Mouse (Mus musculus) stomach, embryonic 14.5 days (tissue): ENCODE data around the gene Fzd10. TPM values are rescaled to one million over a fixed set of nuclear protein-coding genes. Genes with fewer than 3 reads are reported as not detected.

Experiments
- ATAC-seq: fragments of 200-750 bp; cut with Nextera tagmentation; 2 replicates; pipeline ENCODE4 v1.8.0; 2017; ENCODE audit warnings: low read depth, moderate TSS enrichment; ENCODE audit not compliant: insufficient number of reproducible peaks, insufficient read depth, low FRiP score
- H3K27ac ChIP-seq: fragments of 300-500 bp; sonication (generic); 2 replicates; pipeline ENCODE4 v1.5.1; 2014; ENCODE audit warnings: mild to moderate bottlenecking, low read length, moderate library complexity, mixed read lengths
- H3K27me3 ChIP-seq: fragments of 300-500 bp; sonication (generic); 2 replicates; pipeline ENCODE4 v1.6.1; 2014; ENCODE audit warnings: low read length, control low read depth, mixed read lengths; ENCODE audit not compliant: control insufficient read depth, insufficient read depth
- H3K36me3 ChIP-seq: fragments of 300-500 bp; sonication (generic); 2 replicates; pipeline ENCODE4 v1.6.1; 2014; ENCODE audit warnings: mild to moderate bottlenecking, control low read depth, low read length, moderate library complexity, mixed read lengths; ENCODE audit not compliant: control insufficient read depth, insufficient read depth
- H3K4me1 ChIP-seq: fragments of 300-500 bp; sonication (generic); 2 replicates; pipeline ENCODE4 v1.6.1; 2014; ENCODE audit warnings: low read length, control low read depth, mixed read lengths; ENCODE audit not compliant: control insufficient read depth, insufficient read depth
- H3K4me2 ChIP-seq: fragments of 300-500 bp; sonication (generic); replicated peaks from 2 replicates; pipeline ENCODE4 v1.6.1; 2014; ENCODE audit warnings: low read depth, low read length, control low read depth
- H3K4me3 ChIP-seq: fragments of 300-500 bp; sonication (generic); 2 replicates; pipeline ENCODE4 v1.5.1; 2014; ENCODE audit warnings: low read depth, low read length, control low read depth
- H3K9ac ChIP-seq: fragments of 300-500 bp; sonication (generic); replicated peaks from 2 replicates; pipeline ENCODE4 v1.6.1; 2014; ENCODE audit warnings: low read depth, mild to moderate bottlenecking, control low read depth, low read length, moderate library complexity, mixed read lengths
- H3K9me3 ChIP-seq: fragments of 300-500 bp; sonication (generic); 2 replicates; pipeline ENCODE4 v1.6.1; 2016; ENCODE audit warnings: low read depth, low read length, control low read depth; ENCODE audit not compliant: control insufficient read depth
- WGBS: fragments of 180-500 bp; shearing (Covaris S2); extraction: QIAGEN DNeasy Blood & Tissue Kit; methylation state at CpG from one replicate; pipeline ENCODE4 v1.1.7; 2014; 5-methylcytosine and 5-hydroxymethylcytosine counted together
- polyA plus RNA-seq: library from polyadenylated mRNA; unstranded; fragments of >200 nt; fragmentation: Nextera tagmentation; extraction: Ambion mirVana; gene quantifications from 2 replicates; pipeline ENCODE4 v1.2.1, GENCODE M21; 2014

Gene Fzd10
- polyA plus RNA-seq, 1 experiment from 2014 or later, result 1.9 TPM

DNA sequence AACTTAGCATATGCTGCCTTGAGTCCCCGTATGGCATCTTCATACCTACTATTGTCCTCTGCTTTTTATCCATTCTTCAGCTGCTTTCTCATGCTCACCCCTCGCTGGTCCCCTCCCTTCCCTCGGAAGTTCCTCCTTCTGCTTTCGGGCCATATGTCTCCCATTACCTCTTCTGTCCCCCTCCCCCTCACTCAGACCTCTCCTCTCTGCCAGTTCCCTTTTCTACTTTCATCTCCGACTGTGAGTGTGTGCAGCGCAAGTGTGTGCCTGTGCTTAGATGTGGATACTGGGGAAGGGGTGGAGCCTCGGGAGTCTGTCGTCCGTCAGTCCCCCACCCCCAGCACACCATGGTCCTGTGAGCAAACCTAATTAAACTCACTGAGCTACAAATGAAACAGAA is 17.0 kb downstream of the Fzd10 start:
- Histone ChIP-seq H3K27ac (no peak overlapping the region), H3K9me3 (no peaks in the 10 kb centered on the region), H3K4me2 (peak overlapping the region; percentile 26), H3K27me3 (no peaks in the 10 kb centered on the region), H3K9ac (no peak overlapping the region), H3K4me1 (0 out of 2 replicates have a peak, but pooled peaks cover 4% of the 10 kb centered on the region), H3K36me3 (no peaks in the 10 kb centered on the region), H3K4me3 (no peak overlapping the region)
- peak; percentile 62; the same call in 1 of the 2 replicates for ATAC-seq
- WGBS, result 3% methylated on average over 9 of the region's 9 CpGs

DNA sequence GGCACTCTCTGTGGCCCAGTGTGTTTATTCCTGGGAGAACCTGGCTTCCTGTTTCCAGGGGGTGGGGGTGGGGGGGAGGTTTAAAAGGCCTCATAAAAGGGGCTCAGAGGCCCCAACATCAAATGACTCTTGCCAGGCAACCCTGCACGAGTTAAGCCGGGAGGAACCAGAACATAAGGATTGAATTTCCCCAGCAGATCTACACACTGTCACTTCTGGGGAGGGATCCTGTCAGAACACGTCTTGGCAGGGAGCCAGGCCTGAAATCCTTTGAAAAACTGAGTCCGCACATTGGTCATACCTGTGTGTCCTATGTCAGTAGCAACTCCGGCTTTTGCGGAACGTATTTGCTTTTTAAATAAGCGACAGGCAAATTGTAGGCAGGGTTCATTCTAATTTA is 19.3 kb downstream of the Fzd10 start:
- H3K4me2 ChIP-seq, result no peak overlapping the region
- 26% methylated on average over 8 of the region's 8 CpGs for WGBS
- H3K4me3 ChIP-seq, result no peak overlapping the region
- H3K36me3 ChIP-seq, result no peaks in the 10 kb centered on the region
- no peak overlapping the region; the same call in 1 of the 2 replicates for H3K27ac ChIP-seq
- 0 out of 2 replicates have a peak, but pooled peaks cover 4% of the 10 kb centered on the region for H3K4me1 ChIP-seq
- no peak for ATAC-seq
- H3K9ac ChIP-seq, result no peak overlapping the region
- H3K27me3 ChIP-seq, result no peaks in the 10 kb centered on the region
- H3K9me3 ChIP-seq, result no peaks in the 10 kb centered on the region

DNA sequence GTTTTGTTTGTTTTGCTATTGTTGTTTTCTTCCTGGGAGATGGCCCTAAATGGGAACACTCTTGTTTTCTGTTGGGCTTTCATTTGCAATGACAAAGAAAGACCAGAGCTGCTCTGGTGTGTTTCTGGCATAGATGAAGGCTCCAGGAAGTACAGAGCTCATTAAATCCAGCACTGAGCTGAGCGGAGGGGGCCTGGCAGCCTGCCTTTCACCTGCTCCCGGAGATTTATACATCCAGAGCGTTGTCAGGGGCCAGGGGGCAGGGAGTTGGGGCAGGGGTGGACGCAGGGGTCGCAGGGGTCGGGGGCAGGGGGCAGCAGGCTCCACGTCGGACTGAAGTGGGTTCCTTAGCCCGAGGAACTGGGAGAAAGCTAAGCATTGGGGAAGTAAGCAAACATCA is 19.8 kb downstream of the Fzd10 start:
- Histone ChIP-seq H3K9ac (no peak overlapping the region), H3K4me2 (0 out of 2 replicates have a peak overlapping the region, but pooled peaks have one; percentile 20), H3K4me1 (0 out of 2 replicates have a peak, but pooled peaks cover 4% of the 10 kb centered on the region), H3K4me3 (no peak overlapping the region), H3K9me3 (no peaks in the 10 kb centered on the region), H3K36me3 (no peaks in the 10 kb centered on the region), H3K27ac (peak overlapping the region; percentile 61; the same call in 1 of the 2 replicates), H3K27me3 (no peaks in the 10 kb centered on the region)
- ATAC-seq, result no peak
- 3% methylated on average over 9 of the region's 9 CpGs for WGBS

DNA sequence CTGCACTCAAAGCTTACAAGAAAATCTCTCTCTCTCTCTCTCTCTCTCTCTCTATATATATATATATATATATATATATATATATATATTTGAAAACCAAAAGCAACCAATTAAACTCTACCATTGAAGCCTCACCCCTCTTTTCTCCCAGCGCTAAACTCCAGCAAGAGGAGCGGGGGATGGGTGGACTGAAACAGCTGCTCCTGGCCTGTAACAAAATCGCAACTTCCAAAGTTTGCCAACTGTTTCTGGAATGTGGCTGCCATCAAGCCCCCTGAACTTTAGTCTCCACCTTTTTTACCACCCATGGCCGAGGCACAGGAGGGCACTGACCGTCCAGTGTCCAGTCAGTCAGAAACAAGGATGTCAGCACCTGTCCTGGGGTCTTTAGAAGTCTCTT is 27.1 kb downstream of the Fzd10 start:
- H3K4me3 ChIP-seq, result no peak overlapping the region
- 50% methylated on average over 5 of the region's 5 CpGs for WGBS
- no peaks in the 10 kb centered on the region for H3K9me3 ChIP-seq
- no peak overlapping the region for H3K9ac ChIP-seq
- H3K27me3 ChIP-seq, result no peaks in the 10 kb centered on the region
- no peak for ATAC-seq
- no peak overlapping the region for H3K27ac ChIP-seq
- H3K4me1 ChIP-seq, result no peaks in the 10 kb centered on the region
- H3K4me2 ChIP-seq, result no peak overlapping the region
- H3K36me3 ChIP-seq, result no peaks in the 10 kb centered on the region

DNA sequence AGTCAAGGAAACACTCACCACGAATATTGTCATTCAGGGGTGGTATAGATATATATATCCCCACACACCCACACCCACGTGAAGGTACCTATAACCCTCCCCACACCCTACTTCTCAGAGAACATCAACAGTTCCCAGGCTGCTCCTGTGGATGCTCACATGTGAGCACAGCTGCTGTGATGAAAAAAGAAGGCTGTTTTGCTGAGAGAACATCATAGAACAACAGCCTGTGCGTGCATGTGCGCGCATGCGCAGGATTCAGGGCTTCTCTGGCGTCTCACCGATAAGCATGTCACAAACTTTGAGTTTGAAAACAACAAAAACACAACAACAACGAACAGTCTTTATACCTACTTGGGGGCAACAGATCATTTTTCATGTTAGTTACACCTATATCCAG is 36.0 kb downstream of the Fzd10 start:
- Histone ChIP-seq H3K27ac (no peak overlapping the region), H3K9ac (no peak overlapping the region), H3K4me1 (no peaks in the 10 kb centered on the region), H3K9me3 (peaks cover 4% of the 10 kb centered on the region; the same call in 1 of the 2 replicates), H3K36me3 (no peaks in the 10 kb centered on the region), H3K27me3 (no peaks in the 10 kb centered on the region), H3K4me3 (no peak overlapping the region), H3K4me2 (no peak overlapping the region)
- no peak for ATAC-seq
- 91% methylated on average over 9 of the region's 9 CpGs for WGBS

DNA sequence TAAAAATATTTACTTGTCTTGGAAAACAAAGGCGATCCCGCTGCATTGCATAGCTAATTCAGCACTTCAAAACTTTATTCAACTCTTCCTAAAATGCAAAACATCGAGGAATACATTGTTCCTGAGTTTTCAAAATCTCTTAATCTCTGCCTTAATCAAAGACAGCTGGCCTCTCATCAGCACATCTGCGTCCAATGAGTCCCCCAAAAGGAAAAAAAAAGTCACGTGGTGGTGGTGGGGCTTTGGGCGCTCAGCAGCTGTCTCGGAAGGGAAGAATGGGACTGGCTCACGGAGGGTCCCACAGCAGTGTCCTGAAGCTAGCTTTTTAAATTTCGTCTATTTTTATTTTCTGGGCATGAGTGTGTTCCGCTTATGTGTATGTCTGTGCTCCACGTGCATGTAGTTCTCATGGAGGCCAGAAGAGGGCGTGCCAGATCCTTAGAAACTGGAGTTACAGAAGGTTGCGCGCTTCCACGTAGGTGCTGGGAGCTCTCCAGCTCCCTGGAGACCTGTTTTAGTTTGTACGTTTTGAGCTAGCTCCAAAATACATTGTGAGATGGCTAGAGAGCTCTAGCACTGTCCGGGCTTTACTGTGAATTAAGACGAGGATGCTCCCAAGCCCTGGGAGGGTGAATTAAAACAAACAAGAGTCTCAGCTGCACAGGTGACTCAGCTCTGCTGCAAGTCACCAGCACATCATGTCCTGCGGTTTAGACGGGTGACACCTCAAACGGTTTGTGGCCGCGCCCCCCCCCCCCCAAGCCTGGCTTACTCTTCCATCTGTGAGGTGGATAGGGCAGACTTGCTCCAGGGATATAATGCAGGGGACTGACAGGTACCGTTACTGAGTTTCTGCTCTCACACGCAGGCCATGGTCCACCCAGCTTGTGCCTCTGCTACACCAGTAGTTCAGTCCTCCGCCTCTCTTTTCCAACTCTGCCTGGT is 36.7 kb downstream of the Fzd10 start:
- Histone ChIP-seq H3K9ac (no peak overlapping the region), H3K9me3 (peaks cover 4% of the 10 kb centered on the region; the same call in 1 of the 2 replicates), H3K4me1 (no peaks in the 10 kb centered on the region), H3K4me3 (no peak overlapping the region), H3K27ac (no peak overlapping the region), H3K27me3 (no peaks in the 10 kb centered on the region), H3K4me2 (no peak overlapping the region), H3K36me3 (no peaks in the 10 kb centered on the region)
- WGBS, result 87% methylated on average over 24 of the region's 26 CpGs
- no peak for ATAC-seq

DNA sequence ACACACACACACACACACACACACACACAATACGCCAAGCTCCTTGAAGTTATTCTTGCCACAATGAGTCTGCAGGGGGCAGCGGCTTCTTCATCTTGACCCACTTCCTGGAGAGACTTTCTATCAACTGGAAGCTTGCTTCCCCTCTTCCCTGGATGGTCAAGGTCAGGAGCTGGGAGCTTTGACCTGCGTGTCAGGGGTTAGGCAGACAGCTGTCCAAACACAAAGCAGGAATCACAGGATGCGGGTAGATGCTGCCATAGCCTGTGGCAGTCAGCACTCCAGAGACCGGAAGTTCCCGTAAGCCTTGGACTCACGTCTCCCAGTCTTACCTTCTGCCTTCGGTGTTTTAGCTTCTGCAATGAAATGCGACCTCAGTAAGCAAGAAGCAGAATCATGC is 38.1 kb downstream of the Fzd10 start:
- Histone ChIP-seq H3K36me3 (no peaks in the 10 kb centered on the region), H3K27ac (no peak overlapping the region), H3K9ac (no peak overlapping the region), H3K4me3 (no peak overlapping the region), H3K4me2 (no peak overlapping the region), H3K9me3 (peaks cover 4% of the 10 kb centered on the region; the same call in 1 of the 2 replicates), H3K27me3 (no peaks in the 10 kb centered on the region), H3K4me1 (no peaks in the 10 kb centered on the region)
- ATAC-seq, result no peak
- WGBS, result 61% methylated on average over 9 of the region's 9 CpGs

DNA sequence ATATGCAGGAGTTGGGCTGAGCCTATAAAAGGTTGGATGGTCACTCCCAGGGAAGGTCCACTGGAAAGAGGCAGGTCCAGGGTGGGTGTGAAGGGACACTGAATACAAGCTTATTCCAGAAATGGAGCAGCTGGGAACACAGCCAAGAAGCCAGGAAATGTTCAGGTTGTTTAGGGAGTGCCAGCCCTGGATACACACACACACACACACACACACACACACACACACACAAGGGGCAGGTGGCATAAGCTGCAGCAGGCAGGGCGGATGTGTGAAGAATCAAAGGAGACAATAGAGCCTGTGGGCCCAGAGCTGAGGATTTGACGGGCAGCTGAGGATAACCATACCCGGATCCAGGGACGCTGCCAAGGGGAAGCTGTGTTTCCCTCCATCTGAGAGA is 42.4 kb downstream of the Fzd10 start:
- H3K9ac ChIP-seq, result no peak overlapping the region
- ATAC-seq, result no peak
- no peaks in the 10 kb centered on the region for H3K9me3 ChIP-seq
- H3K36me3 ChIP-seq, result no peaks in the 10 kb centered on the region
- no peak overlapping the region for H3K27ac ChIP-seq
- 80% methylated on average over 4 of the region's 4 CpGs for WGBS
- H3K27me3 ChIP-seq, result no peaks in the 10 kb centered on the region
- no peaks in the 10 kb centered on the region for H3K4me1 ChIP-seq
- H3K4me3 ChIP-seq, result no peak overlapping the region
- H3K4me2 ChIP-seq, result no peak overlapping the region
